18 mouse cellular contexts compared by ENCODE assay signal in genomic region chr14:23886112-23886511, GRCm38 (mm10).
A peak's percentile ranks its signal among the peaks of the same experiment; 100 is the strongest.
DNase-seq lines count a peak whose midpoint lies in the region; ATAC-seq and TF ChIP-seq lines count a peak whose summit lies in the region.
"Had no signal": no experiment of that assay in that cellular context is flagged by ENCODE, and none has a peak within 500 bp of the region (broad histone marks: within the 10 kb centered on the region; RNA-seq: fewer than 3 reads in every experiment).

No protein-coding gene starts in this region.

- 0 out of 2 replicates have a peak, but pooled peaks have one; percentile 65 for ATAC-seq in kidney, embryonic 16.5 days (ENCODE audit: low FRiP score, low TSS enrichment)
- ATAC-seq: forebrain, embryonic 14.5 days had no signal

- H3K4me2 ChIP-seq in kidney, embryonic 16.5 days (replicated peaks; ENCODE audit: low read depth, low read length) = no peak overlapping the region
- H3K4me2 ChIP-seq: embryonic facial prominence, embryonic 12.5 days; embryonic facial prominence, embryonic 15.5 days; heart, embryonic 11.5 days; hindbrain, embryonic 14.5 days had no signal

- H3K27me3 ChIP-seq in kidney, embryonic 16.5 days (ENCODE audit: insufficient read depth, low read length) = no peaks in the 10 kb centered on the region
- no peaks in the 10 kb centered on the region for H3K27me3 ChIP-seq in kidney, adult 2 months (replicated peaks; ENCODE audit: control insufficient read depth, insufficient read depth, low read length)
- H3K27me3 ChIP-seq: CH12.LX; embryonic facial prominence, embryonic 12.5 days; embryonic facial prominence, embryonic 15.5 days had no signal

- no peaks in the 10 kb centered on the region; the same call in 1 of the 2 replicates for H3K4me1 ChIP-seq in kidney, embryonic 16.5 days (ENCODE audit: insufficient read depth, low read length)
- no peaks in the 10 kb centered on the region for H3K4me1 ChIP-seq in kidney, adult 2 months (ENCODE audit: control insufficient read depth, insufficient read depth, low read length)

- H3K9me3 ChIP-seq in kidney, embryonic 16.5 days (ENCODE audit: low read length) = no peaks in the 10 kb centered on the region
- H3K9me3 ChIP-seq: embryonic facial prominence, embryonic 12.5 days; embryonic facial prominence, embryonic 15.5 days; G1E had no signal

- no peak for TF ChIP-seq CTCF in gastrocnemius, adult 2 months (IDR thresholded peaks at IDR 0.05)
- no peak for TF ChIP-seq CTCF in kidney, adult 2 months (conservative IDR thresholded peaks at IDR 0.05; ENCODE audit: insufficient read depth, insufficient read length, low read depth, low read length)

- no peak for DNase-seq in gastrocnemius, adult 2 months
- no peak for DNase-seq in gastrocnemius, adult 8-10 months (ENCODE audit: low spot score in 2 of 2)
- no peak for DNase-seq in kidney, adult 2 months
- DNase-seq in 3T3-L1 (ENCODE audit: low read depth, low spot score) = peak; percentile 28
- DNase-seq in brain, adult 2 months (ENCODE audit: low read depth, low spot score) = peak; percentile 53
- DNase-seq in spleen, postnatal 4 days (ENCODE audit: low spot score in 2 of 2) = no peak
- no peak for DNase-seq in cerebellum, adult 9-11 months
- DNase-seq: B cell, adult 2 months; cerebellum, adult 11 months had no signal

- intact Hi-C loops in gastrocnemius, adult 2 months (cut with DNase I) = no loop called here

- no peak for TF ChIP-seq POLR2A in kidney, adult 2 months (IDR thresholded peaks at IDR 0.05; ENCODE audit: low read depth, low read length)

- no peak overlapping the region for H3K4me3 ChIP-seq in gastrocnemius, adult 2 months
- no peak overlapping the region for H3K4me3 ChIP-seq in kidney, embryonic 16.5 days (ENCODE audit: low read length)
- H3K4me3 ChIP-seq in kidney, adult 2 months (ENCODE audit: insufficient read depth, low read depth, low read length) = no peak overlapping the region
- H3K4me3 ChIP-seq: embryonic facial prominence, embryonic 12.5 days; embryonic facial prominence, embryonic 15.5 days had no signal

- no peaks in the 10 kb centered on the region for H3K36me3 ChIP-seq in kidney, embryonic 16.5 days (ENCODE audit: insufficient read depth, low read length)
- no peaks in the 10 kb centered on the region for H3K36me3 ChIP-seq in kidney, adult 2 months (ENCODE audit: control insufficient read depth, insufficient read depth, low read length)
- H3K36me3 ChIP-seq: embryonic facial prominence, embryonic 12.5 days; embryonic facial prominence, embryonic 15.5 days; G1E had no signal

- WGBS in kidney, embryonic 16.5 days = 68% methylated on average over 4 of the region's 4 CpGs
- WGBS in kidney, adult 2 months = 70% methylated on average over 4 of the region's 4 CpGs

- peak overlapping the region; percentile 50 for H3K27ac ChIP-seq in gastrocnemius, adult 2 months
- H3K27ac ChIP-seq in kidney, embryonic 16.5 days (ENCODE audit: low read length) = no peak overlapping the region
- H3K27ac ChIP-seq in kidney, adult 2 months (ENCODE audit: insufficient read depth, low read depth, low read length) = no peak overlapping the region
- H3K27ac ChIP-seq: embryonic facial prominence, embryonic 12.5 days; embryonic facial prominence, embryonic 15.5 days; hindbrain, embryonic 14.5 days had no signal

- H3K9ac ChIP-seq in kidney, embryonic 16.5 days (replicated peaks; ENCODE audit: low read length) = no peak overlapping the region
- H3K9ac ChIP-seq: embryonic facial prominence, embryonic 12.5 days; embryonic facial prominence, embryonic 15.5 days; forebrain, postnatal 0 days; hindbrain, embryonic 14.5 days had no signal

Comparison
In these comparisons a context has a peak if more than half of its experiments do, and no peak if none do; other contexts are left out.
1. DNase-seq: peak in 3T3-L1 (single experiment) and brain, adult 2 months (single experiment); none in gastrocnemius, adult 2 months (single experiment), gastrocnemius, adult 8-10 months (0 of 2), kidney, adult 2 months (single experiment), spleen, postnatal 4 days (0 of 2) and cerebellum, adult 9-11 months (single experiment).